Mouse (Mus musculus) forebrain, embryonic 13.5 days (tissue): ENCODE data around the gene Snrpd2. TPM values are rescaled to one million over a fixed set of nuclear protein-coding genes. Genes with fewer than 3 reads are reported as not detected.

Experiments
- ATAC-seq: fragments of 200-750 bp; cut with Nextera tagmentation; 2 replicates; pipeline ENCODE4 v1.8.0; 2017
- H3K27ac ChIP-seq: fragments of 300-500 bp; sonication (generic); 2 replicates; pipeline ENCODE4 v1.5.1; 2015; ENCODE audit warnings: inconsistent platforms, mild to moderate bottlenecking, moderate library complexity
- H3K27me3 ChIP-seq: fragments of 300-500 bp; sonication (generic); 2 replicates; pipeline ENCODE4 v1.6.1; 2015; ENCODE audit warnings: mild to moderate bottlenecking, inconsistent platforms
- H3K36me3 ChIP-seq: fragments of 300-500 bp; sonication (generic); 2 replicates; pipeline ENCODE4 v1.6.1; 2015; ENCODE audit warnings: mild to moderate bottlenecking, inconsistent platforms; ENCODE audit not compliant: poor library complexity, severe bottlenecking
- H3K4me1 ChIP-seq: fragments of 300-500 bp; sonication (generic); 2 replicates; pipeline ENCODE4 v1.6.1; 2015; ENCODE audit warnings: inconsistent platforms
- H3K4me2 ChIP-seq: fragments of 300-500 bp; sonication (generic); 2 replicates; pipeline ENCODE4 v1.6.1; 2015; ENCODE audit warnings: inconsistent platforms, mild to moderate bottlenecking, moderate library complexity
- H3K4me3 ChIP-seq: fragments of 300-500 bp; sonication (generic); 2 replicates; pipeline ENCODE4 v1.5.1; 2015; ENCODE audit warnings: mild to moderate bottlenecking, inconsistent platforms
- H3K9ac ChIP-seq: fragments of 300-500 bp; sonication (generic); 2 replicates; pipeline ENCODE4 v1.6.1; 2015; ENCODE audit warnings: mild to moderate bottlenecking, inconsistent platforms
- H3K9me3 ChIP-seq: fragments of 300-500 bp; sonication (generic); replicated peaks from 2 replicates; pipeline ENCODE4 v1.6.1; 2016; ENCODE audit warnings: inconsistent platforms
- WGBS: fragments of 180-500 bp; shearing (Covaris S2); methylation state at CpG from one replicate; pipeline ENCODE4 v1.1.7; 2015; 5-methylcytosine and 5-hydroxymethylcytosine counted together
- polyA plus RNA-seq: library from polyadenylated mRNA; unstranded; fragments of >200 nt; fragmentation: Nextera tagmentation; extraction: Ambion mirVana; gene quantifications from 2 replicates; pipeline ENCODE4 v1.2.1, GENCODE M21; 2015

Gene Snrpd2
- polyA plus RNA-seq, 1 experiment from 2014 or later = 164 TPM

- H3K9ac ChIP-seq = no peak overlapping the region
- no peak overlapping the region for H3K4me3 ChIP-seq
- H3K27me3 ChIP-seq = peaks cover 27% of the 10 kb centered on the region
- no peak overlapping the region for H3K4me2 ChIP-seq
- peaks cover 8% of the 10 kb centered on the region; the same call in 1 of the 2 replicates for H3K9me3 ChIP-seq
- ATAC-seq = no peak
- H3K27ac ChIP-seq = no peak overlapping the region
- peaks cover 35% of the 10 kb centered on the region for H3K4me1 ChIP-seq
- WGBS = 90% methylated on average over 3 of the region's 3 CpGs
- no peaks in the 10 kb centered on the region for H3K36me3 ChIP-seq
Observed at GRCm38 (mm10) chr7:19166990-19167389, 17.5 kb downstream of the Snrpd2 start.

DNA sequence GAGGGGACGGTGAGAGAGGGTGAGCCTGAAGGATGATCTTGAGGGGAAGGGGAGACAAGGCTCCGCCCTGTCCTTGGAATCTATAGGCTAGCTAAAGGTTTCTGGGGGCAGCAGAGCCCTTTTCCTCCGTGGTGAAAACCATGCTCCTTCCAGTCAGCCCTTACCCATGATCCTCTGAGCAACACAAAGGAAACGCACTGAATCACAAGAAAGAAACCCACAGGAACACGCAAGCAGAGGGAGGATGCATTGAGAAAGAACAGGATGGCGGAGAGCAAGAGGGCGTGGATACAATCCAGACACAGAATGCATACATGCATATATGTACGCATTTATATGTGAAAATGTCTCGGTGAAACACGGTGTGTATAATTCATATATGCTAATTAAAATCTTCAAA lies 20.0 kb downstream of the Snrpd2 start:
- no peak overlapping the region for H3K9ac ChIP-seq
- H3K36me3 ChIP-seq = no peaks in the 10 kb centered on the region
- H3K4me2 ChIP-seq = no peak overlapping the region
- no peak overlapping the region for H3K4me3 ChIP-seq
- peak overlapping the region; percentile 54; the same call in 1 of the 2 replicates for H3K27ac ChIP-seq
- peaks cover 8% of the 10 kb centered on the region; the same call in 1 of the 2 replicates for H3K9me3 ChIP-seq
- WGBS = 62% methylated on average over 10 of the region's 10 CpGs
- peaks cover 45% of the 10 kb centered on the region for H3K4me1 ChIP-seq
- peaks cover 22% of the 10 kb centered on the region for H3K27me3 ChIP-seq
- no peak for ATAC-seq

GRCm38 (mm10) chr7:19170142-19170541 lies 20.6 kb downstream of the Snrpd2 start:
- WGBS = 66% methylated on average over 8 of the region's 8 CpGs
- Histone ChIP-seq H3K27ac (peak overlapping the region; percentile 49; the same call in 1 of the 2 replicates), H3K4me3 (no peak overlapping the region), H3K9me3 (peaks cover 8% of the 10 kb centered on the region; the same call in 1 of the 2 replicates), H3K9ac (no peak overlapping the region), H3K4me2 (no peak overlapping the region), H3K27me3 (peaks cover 16% of the 10 kb centered on the region), H3K4me1 (peaks cover 38% of the 10 kb centered on the region), H3K36me3 (no peaks in the 10 kb centered on the region)
- peak; percentile 79 for ATAC-seq

GRCm38 (mm10) chr7:19171831-19172230 lies 22.3 kb downstream of the Snrpd2 start:
- Histone ChIP-seq H3K27me3 (peaks cover 26% of the 10 kb centered on the region), H3K4me3 (no peak overlapping the region), H3K9ac (no peak overlapping the region), H3K9me3 (peaks cover 7% of the 10 kb centered on the region; the same call in 1 of the 2 replicates), H3K4me2 (no peak overlapping the region), H3K36me3 (no peaks in the 10 kb centered on the region), H3K27ac (peak overlapping the region; percentile 63), H3K4me1 (peaks cover 25% of the 10 kb centered on the region)
- no peak for ATAC-seq
- whole genome bisulfite sequencing = 51% methylated on average over 8 of the region's 8 CpGs

DNA sequence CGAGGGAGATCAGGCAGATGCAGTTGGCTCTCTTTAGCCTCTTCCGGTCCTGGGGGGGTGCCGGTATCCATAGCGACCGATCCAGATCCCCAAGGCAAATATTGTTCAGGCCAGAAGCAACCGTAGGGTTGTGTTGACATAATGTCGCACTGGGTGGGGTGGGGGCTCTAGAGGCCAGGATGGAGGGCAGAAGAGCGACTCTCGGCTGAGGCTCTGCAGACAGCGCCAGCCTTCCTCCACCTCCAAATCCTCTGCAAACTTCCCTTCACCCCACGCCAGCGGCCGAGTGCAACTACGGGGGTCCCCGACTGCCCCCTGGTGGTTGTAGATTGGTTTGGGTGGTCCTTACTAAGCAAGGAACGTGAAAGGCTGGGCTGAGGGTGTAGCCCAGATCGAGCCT lies 23.4 kb downstream of the Snrpd2 start:
- Histone ChIP-seq H3K9ac (no peak overlapping the region), H3K4me1 (peaks cover 29% of the 10 kb centered on the region), H3K27me3 (peaks cover 36% of the 10 kb centered on the region), H3K9me3 (no peaks in the 10 kb centered on the region), H3K27ac (no peak overlapping the region), H3K36me3 (no peaks in the 10 kb centered on the region), H3K4me2 (peak overlapping the region; percentile 59), H3K4me3 (peak overlapping the region; percentile 26)
- ATAC-seq = peak; percentile 9; the same call in 1 of the 2 replicates
- WGBS = 2% methylated on average over 17 of the region's 17 CpGs

DNA sequence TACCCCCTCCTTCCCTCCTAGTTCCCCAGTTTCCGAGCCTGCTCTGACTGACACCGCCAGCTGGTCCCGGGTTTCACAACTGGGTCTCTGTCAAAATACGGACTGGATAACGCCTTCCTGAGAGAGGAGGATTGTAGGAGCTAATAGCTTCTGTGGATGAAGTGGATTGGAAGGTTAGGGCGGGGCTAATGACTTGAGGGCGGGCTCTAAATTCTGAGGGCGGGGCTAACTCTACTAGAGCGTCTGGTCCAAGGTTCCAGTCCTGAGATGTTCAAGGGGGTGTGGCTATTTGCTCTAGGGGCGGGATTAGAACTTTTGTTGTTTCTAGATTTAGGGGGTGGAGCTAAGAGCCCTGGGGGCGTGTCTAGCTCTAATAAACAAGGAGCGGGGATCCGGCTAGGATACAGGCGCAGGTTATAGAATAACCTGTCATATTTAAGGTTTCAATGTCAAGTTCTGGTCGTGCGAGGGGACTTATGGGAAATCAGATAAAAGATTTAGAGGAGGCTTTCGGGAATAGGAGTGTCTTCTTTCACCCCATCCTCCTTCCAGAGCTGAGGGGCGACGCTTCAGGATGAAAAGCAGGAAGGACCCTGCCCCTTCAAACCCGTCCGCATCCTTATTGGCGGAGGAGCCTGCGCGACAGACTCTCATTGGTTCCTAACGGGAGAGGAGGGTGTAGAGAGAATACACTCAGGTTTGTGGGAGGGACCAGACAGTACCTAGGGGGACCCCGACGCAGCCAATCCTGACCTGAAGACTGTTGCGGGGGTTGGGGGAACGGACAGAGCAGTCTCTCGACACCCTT lies 26.4 kb downstream of the Snrpd2 start, which contains the start of gene Eml2:
TSS of gene Eml2 (plus strand) at position 714 of the 808 bp plus-strand sequence.
- Histone ChIP-seq H3K4me2 (peak within 1 kb of the TSS; percentile 72), H3K4me1 (peaks cover 43% of the 10 kb centered on the region), H3K36me3 (no peaks in the 10 kb centered on the region), H3K9me3 (no peaks in the 10 kb centered on the region; the same call in 1 of the 2 replicates), H3K4me3 (peak within 1 kb of the TSS; percentile 56), H3K27ac (peak within 1 kb of the TSS; percentile 52), H3K27me3 (peaks cover 53% of the 10 kb centered on the region), H3K9ac (peak within 1 kb of the TSS; percentile 68)
- WGBS = under 1% methylated on average over 30 of the region's 30 CpGs
- peak; percentile 96 for ATAC-seq

DNA sequence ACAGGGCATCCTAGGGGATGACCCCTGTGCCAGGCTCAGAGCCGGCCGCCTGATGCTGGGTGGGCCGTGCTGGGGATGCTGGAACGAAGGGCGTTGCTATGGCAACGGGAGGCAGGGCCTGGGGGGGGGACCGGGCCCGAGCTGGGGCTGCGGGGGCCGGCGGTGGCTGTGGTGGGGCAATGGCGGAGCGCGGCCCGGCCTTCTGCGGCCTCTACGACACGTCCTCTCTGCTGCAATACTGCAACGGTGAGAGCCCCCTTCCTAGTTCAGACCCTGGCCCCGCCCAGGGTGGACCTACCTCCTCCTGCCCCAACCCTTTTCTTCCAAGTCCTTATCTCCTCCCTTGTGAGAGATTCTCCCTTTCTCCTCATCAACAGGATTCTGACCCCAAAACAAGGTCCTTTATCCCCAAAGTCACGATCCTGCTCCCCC lies 27.0 kb downstream of the Snrpd2 start:
- no peaks in the 10 kb centered on the region; the same call in 1 of the 2 replicates for H3K9me3 ChIP-seq
- H3K4me2 ChIP-seq = peak overlapping the region; percentile 72
- H3K4me3 ChIP-seq = peak overlapping the region; percentile 56
- H3K4me1 ChIP-seq = peaks cover 48% of the 10 kb centered on the region
- H3K9ac ChIP-seq = peak overlapping the region; percentile 68
- peak; percentile 37 for ATAC-seq
- H3K27ac ChIP-seq = peak overlapping the region; percentile 52
- peaks cover 55% of the 10 kb centered on the region for H3K27me3 ChIP-seq
- H3K36me3 ChIP-seq = no peaks in the 10 kb centered on the region
- WGBS = 2% methylated on average over 21 of the region's 21 CpGs

DNA sequence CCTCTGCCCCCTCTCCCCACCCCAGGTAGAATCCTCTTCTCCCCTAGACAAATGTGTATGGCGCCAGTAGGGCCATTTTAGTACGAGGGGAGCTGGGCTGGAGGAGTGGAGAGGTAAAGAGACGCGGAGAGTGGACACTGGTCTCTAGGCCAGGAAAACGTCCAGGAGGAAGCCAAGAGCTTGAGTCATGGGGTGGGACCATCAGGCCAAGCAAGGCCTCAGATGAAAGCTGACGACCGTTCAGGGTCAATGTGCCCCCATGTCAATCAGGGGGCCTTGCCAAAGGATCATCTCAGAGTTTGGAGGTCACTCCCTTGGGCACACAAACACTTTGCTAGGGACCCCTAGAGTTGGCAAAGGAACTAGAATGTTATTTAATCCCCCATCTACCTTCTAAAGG lies 27.7 kb downstream of the Snrpd2 start:
- Histone ChIP-seq H3K27me3 (peaks cover 55% of the 10 kb centered on the region), H3K9me3 (no peaks in the 10 kb centered on the region; the same call in 1 of the 2 replicates), H3K4me1 (peaks cover 48% of the 10 kb centered on the region), H3K27ac (no peak overlapping the region), H3K4me3 (peak overlapping the region; percentile 56), H3K36me3 (peaks cover 6% of the 10 kb centered on the region; the same call in 1 of the 2 replicates), H3K9ac (peak overlapping the region; percentile 68), H3K4me2 (peak overlapping the region; percentile 72)
- no peak for ATAC-seq
- 71% methylated on average over 7 of the region's 7 CpGs for WGBS

DNA sequence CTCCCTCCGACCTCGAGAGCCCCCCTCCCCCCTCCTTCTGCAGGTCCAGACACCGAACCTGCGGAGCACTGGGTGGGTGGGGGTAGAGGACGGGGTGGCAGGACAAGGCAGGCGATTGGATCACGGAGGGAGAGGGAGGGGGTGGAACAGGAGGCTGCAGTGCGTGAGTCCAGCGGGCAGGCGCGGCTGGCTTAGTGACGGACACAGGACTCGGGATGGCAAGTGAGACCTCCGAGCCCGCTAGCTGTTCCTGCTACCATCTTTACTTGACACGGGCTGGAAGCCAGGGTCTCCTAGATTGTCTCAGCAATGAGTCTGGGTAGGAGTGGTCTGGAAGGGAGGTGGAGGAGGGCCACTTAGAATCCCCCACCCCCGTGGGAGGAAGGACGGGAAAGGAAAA lies 28.5 kb downstream of the Snrpd2 start:
- Histone ChIP-seq H3K4me3 (peak overlapping the region; percentile 56), H3K9me3 (no peaks in the 10 kb centered on the region; the same call in 1 of the 2 replicates), H3K9ac (peak overlapping the region; percentile 43), H3K27me3 (peaks cover 55% of the 10 kb centered on the region), H3K36me3 (peaks cover 12% of the 10 kb centered on the region; the same call in 1 of the 2 replicates), H3K4me1 (peaks cover 40% of the 10 kb centered on the region), H3K4me2 (peak overlapping the region; percentile 72), H3K27ac (no peak overlapping the region)
- no peak for ATAC-seq
- WGBS = 8% methylated on average over 17 of the region's 18 CpGs

DNA sequence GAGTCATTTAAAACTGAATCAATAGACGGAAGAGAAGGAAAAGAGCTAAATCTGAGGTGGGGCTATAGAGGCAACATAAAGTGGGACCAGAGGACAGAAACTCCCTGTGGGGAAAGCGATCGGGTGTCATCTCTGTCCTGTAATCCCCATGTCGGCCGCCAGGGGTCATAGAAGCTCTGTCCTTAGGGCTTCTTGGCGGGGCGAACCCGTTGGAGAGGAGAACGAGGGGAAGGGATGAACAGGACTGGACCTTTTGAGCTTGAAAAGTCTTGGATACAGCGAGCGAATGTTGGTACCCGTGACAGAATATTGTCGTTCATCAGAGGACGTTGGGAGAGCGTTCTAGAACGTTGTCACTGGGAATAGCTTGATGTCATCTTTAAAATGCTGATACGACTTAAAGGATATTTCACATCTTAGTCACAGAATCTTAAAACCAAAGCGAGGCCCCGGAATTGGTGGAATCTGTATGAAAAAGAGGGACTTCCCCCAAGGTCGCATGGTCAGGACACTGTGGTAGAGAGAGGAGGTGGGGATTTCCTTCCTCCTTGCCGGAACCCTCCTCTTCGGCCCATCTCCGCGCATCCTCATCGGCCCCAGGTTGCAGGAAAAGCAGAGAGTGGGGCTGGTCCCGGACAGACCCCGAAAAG lies 29.0 kb downstream of the Snrpd2 start:
- H3K9me3 ChIP-seq = no peaks in the 10 kb centered on the region; the same call in 1 of the 2 replicates
- H3K36me3 ChIP-seq = peaks cover 15% of the 10 kb centered on the region; the same call in 1 of the 2 replicates
- peak overlapping the region; percentile 56 for H3K4me3 ChIP-seq
- no peak overlapping the region for H3K9ac ChIP-seq
- no peak for ATAC-seq
- 3% methylated on average over 27 of the region's 27 CpGs for WGBS
- H3K4me2 ChIP-seq = peak overlapping the region; percentile 72
- peaks cover 50% of the 10 kb centered on the region for H3K27me3 ChIP-seq
- no peak overlapping the region for H3K27ac ChIP-seq
- peaks cover 37% of the 10 kb centered on the region for H3K4me1 ChIP-seq

- Histone ChIP-seq H3K9ac (peak overlapping the region; percentile 14), H3K4me2 (peak overlapping the region; percentile 72), H3K4me3 (peak overlapping the region; percentile 56), H3K4me1 (peaks cover 43% of the 10 kb centered on the region), H3K36me3 (peaks cover 19% of the 10 kb centered on the region; the same call in 1 of the 2 replicates), H3K9me3 (no peaks in the 10 kb centered on the region; the same call in 1 of the 2 replicates), H3K27me3 (peaks cover 50% of the 10 kb centered on the region), H3K27ac (no peak overlapping the region)
- ATAC-seq = no peak
- under 1% methylated on average over 31 of the region's 32 CpGs for WGBS
Observed at GRCm38 (mm10) chr7:19179173-19179572, 29.7 kb downstream of the Snrpd2 start.

GRCm38 (mm10) chr7:19179936-19180335 lies 30.4 kb downstream of the Snrpd2 start:
- H3K9ac ChIP-seq = no peak overlapping the region
- H3K4me1 ChIP-seq = peaks cover 50% of the 10 kb centered on the region
- H3K27me3 ChIP-seq = peaks cover 50% of the 10 kb centered on the region
- no peaks in the 10 kb centered on the region; the same call in 1 of the 2 replicates for H3K9me3 ChIP-seq
- H3K36me3 ChIP-seq = peaks cover 19% of the 10 kb centered on the region; the same call in 1 of the 2 replicates
- peak overlapping the region; percentile 72 for H3K4me2 ChIP-seq
- ATAC-seq = no peak
- no peak overlapping the region for H3K27ac ChIP-seq
- WGBS = 45% methylated on average over 6 of the region's 6 CpGs
- H3K4me3 ChIP-seq = no peak overlapping the region
